Mouse (Mus musculus) myocyte (in vitro differentiated cells): Measurements from ENCODE around the gene Igfbp6. TPM values are rescaled to one million over a fixed set of nuclear protein-coding genes. Genes with fewer than 3 reads are reported as not detected.
"Not testable (repeated sequence)": the region's sequence is repeated elsewhere in the genome, so short reads cannot be mapped to it uniquely, and the experiment has no call there.

ENCODE experiments used
- H3K27me3 ChIP-seq: one replicate; pipeline ENCODE4 v1.6.1; 2011; ENCODE audit not compliant: control insufficient read depth, insufficient read depth, insufficient read length
- H3K36me3 ChIP-seq: one replicate; pipeline ENCODE4 v1.6.1; 2011; ENCODE audit not compliant: control insufficient read depth, insufficient read depth
- H3K4me2 ChIP-seq: one replicate; pipeline ENCODE4 v1.6.1; 2011; ENCODE audit warnings: low read depth, control low read depth
- H3K4me3 ChIP-seq: one replicate; pipeline ENCODE4 v1.5.1; 2011; ENCODE audit warnings: mild to moderate bottlenecking, control low read depth, moderate library complexity
- H3K79me2 ChIP-seq: one replicate; pipeline ENCODE4 v1.6.1; 2011; ENCODE audit not compliant: control insufficient read depth, insufficient read depth
- H3ac ChIP-seq: one replicate; pipeline ENCODE4 v1.6.1; 2011; ENCODE audit not compliant: control insufficient read depth, insufficient read length
- CEBPB ChIP-seq: IDR thresholded peaks from 2 replicates; pipeline ENCODE4 v1.6.1; 2011; ENCODE audit warnings: mild to moderate bottlenecking, moderate library complexity; ENCODE audit not compliant: poor library complexity, insufficient read depth, severe bottlenecking
- E2F4 ChIP-seq: IDR thresholded peaks from one replicate; pipeline ENCODE4 v1.6.1; 2011; ENCODE audit warnings: mild to moderate bottlenecking, control low read depth, moderate library complexity; ENCODE audit not compliant: insufficient read depth
- MAX ChIP-seq: IDR thresholded peaks from one replicate; pipeline ENCODE4 v1.6.1; 2011; ENCODE audit warnings: low read depth, mild to moderate bottlenecking, control low read depth
- MYOD1 ChIP-seq, 3 experiments: IDR thresholded peaks; one replicate each; pipeline ENCODE4 v1.6.1; 2011; ENCODE audit warnings: control low read depth in 2 of 3, low read depth in 2 of 3, mild to moderate bottlenecking in 2 of 3, moderate library complexity in 1 of 3; ENCODE audit not compliant: insufficient read length in 2 of 3, control insufficient read depth in 1 of 3
- MYOG ChIP-seq, 3 experiments: IDR thresholded peaks; one replicate each; pipeline ENCODE4 v1.6.1; 2011; ENCODE audit warnings: control low read depth in 2 of 3, low read depth in 2 of 3, mild to moderate bottlenecking in 2 of 3; ENCODE audit not compliant: insufficient read length in 2 of 3, control insufficient read depth in 1 of 3, insufficient read depth in 1 of 3
- POLR2A ChIP-seq: IDR thresholded peaks from one replicate; pipeline ENCODE4 v1.6.1; 2011; ENCODE audit warnings: low read depth, mild to moderate bottlenecking, control low read depth, moderate library complexity; ENCODE audit not compliant: insufficient read length
- POLR2AphosphoS2 ChIP-seq: IDR thresholded peaks from one replicate; pipeline ENCODE4 v1.6.1; 2011; ENCODE audit warnings: low read depth, control low read depth; ENCODE audit not compliant: insufficient read length
- REST ChIP-seq: IDR thresholded peaks from one replicate; pipeline ENCODE4 v1.6.1; 2011; ENCODE audit warnings: mild to moderate bottlenecking, control low read depth, moderate library complexity; ENCODE audit not compliant: insufficient read depth, insufficient read length
- SRF ChIP-seq: IDR thresholded peaks from one replicate; pipeline ENCODE4 v1.6.1; 2011; ENCODE audit warnings: low read depth; ENCODE audit not compliant: control insufficient read depth, insufficient read length
- TCF12 ChIP-seq: IDR thresholded peaks from one replicate; pipeline ENCODE4 v1.6.1; 2011; ENCODE audit warnings: mild to moderate bottlenecking, control low read depth; ENCODE audit not compliant: poor library complexity, insufficient read depth, severe bottlenecking
- TCF3 ChIP-seq: IDR thresholded peaks from one replicate; pipeline ENCODE4 v1.6.1; 2011; ENCODE audit warnings: low read depth, control low read depth; ENCODE audit not compliant: insufficient read length
- USF1 ChIP-seq: IDR thresholded peaks from one replicate; pipeline ENCODE4 v1.6.1; 2011; ENCODE audit warnings: low read depth, mild to moderate bottlenecking, control low read depth, moderate library complexity
- polyA plus RNA-seq: library from polyadenylated mRNA; unstranded; fragments of >200 nt; fragmentation: generic; extraction: Trizol; gene quantifications from one replicate; pipeline ENCODE4 v1.2.1, GENCODE M21; 2012; ENCODE audit warnings: missing spikeins

Igfbp6 gene
- polyA plus RNA-seq, 1 experiment: 182 TPM

DNA sequence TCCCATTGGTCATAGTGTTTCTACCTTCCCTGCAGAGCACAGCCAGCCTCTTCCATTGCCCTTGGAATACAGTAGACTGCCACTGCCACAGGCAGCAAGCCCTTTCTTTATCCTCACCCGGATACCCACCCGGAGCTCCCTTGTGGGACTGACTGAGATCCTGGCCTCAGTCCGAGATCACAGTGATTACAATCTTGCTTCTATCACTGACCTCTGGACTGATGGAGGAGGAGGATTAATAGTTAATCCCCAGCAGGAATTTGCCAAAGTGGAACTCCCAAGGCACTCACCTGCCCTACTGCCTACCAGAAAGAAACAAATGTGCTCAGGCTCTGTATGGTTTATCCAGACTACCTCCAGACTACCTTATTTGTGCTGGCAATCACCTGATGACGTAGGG, 5.4 kb downstream of the Igfbp6 start:
- TF ChIP-seq MAX: no peak
- TF ChIP-seq TCF3: no peak
- TF ChIP-seq TCF12: no peak
- TF ChIP-seq E2F4: no peak
- TF ChIP-seq POLR2A: no peak
- no peak for TF ChIP-seq POLR2AphosphoS2
- no peak for TF ChIP-seq SRF
- Histone ChIP-seq H3ac (no peak overlapping the region), H3K27me3 (no peaks in the 10 kb centered on the region), H3K79me2 (peaks cover 5% of the 10 kb centered on the region), H3K4me2 (no peak overlapping the region), H3K4me3 (no peak overlapping the region), H3K36me3 (peaks cover 8% of the 10 kb centered on the region)

DNA sequence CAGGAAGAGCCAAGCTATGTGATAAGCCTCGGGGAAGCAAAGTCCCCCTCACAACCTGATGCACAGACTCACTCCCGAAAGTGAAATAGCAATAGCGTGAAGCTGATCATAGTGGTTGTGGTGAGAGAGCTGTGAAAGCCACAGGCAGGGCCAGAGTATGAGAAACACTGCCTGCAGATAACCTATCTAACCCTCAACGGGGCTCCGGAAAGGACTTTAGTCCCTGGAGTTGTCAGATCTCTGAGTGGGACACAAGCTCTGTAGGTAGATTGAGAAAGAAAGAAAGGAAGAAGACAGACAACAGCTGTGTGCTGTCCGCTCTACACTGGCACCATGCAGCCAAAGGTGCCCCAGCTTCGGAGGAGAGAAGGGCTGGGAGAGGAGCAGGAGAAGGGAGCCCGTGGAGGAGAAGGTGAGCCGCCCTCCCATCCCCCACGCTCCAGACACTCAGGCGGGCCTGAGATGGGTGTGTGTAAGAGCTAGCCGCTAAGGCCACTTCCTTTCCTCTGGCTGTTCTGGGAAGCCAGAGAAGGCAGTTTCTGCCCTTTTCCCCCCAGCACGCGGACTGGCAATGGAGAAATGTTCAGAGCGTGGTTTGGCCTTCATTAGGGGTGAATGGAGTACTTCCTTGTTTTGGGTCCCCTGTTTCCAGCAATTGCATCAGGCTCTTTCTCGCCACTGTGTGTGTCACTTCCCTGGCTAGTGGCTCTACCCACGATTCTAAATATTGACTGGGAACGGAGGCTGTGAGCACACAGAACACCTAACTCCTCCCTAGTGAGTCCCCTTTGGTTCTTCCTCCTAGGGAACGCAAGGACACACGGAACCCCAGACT, 6.4 kb downstream of the Igfbp6 start, which contains the start of gene Soat2:
Gene Soat2, plus strand, starts transcription at position 226 of the 835 bp plus-strand sequence.
- Histone ChIP-seq H3K79me2 (peaks cover 5% of the 10 kb centered on the region), H3ac (no peak within 1 kb of the TSS), H3K4me3 (no peak within 1 kb of the TSS), H3K27me3 (no peaks in the 10 kb centered on the region), H3K4me2 (peak within 1 kb of the TSS; percentile 33), H3K36me3 (peaks cover 8% of the 10 kb centered on the region)
- TF ChIP-seq MYOD1 (IDR thresholded peaks at IDR 0.05; ENCODE audit: control insufficient read depth in 1 of 3, insufficient read length in 2 of 3, low read depth in 2 of 3) (no peak), POLR2AphosphoS2 (peak; percentile 45), USF1 (no peak), SRF (no peak), REST (no peak), CEBPB (peak; percentile 97)

DNA sequence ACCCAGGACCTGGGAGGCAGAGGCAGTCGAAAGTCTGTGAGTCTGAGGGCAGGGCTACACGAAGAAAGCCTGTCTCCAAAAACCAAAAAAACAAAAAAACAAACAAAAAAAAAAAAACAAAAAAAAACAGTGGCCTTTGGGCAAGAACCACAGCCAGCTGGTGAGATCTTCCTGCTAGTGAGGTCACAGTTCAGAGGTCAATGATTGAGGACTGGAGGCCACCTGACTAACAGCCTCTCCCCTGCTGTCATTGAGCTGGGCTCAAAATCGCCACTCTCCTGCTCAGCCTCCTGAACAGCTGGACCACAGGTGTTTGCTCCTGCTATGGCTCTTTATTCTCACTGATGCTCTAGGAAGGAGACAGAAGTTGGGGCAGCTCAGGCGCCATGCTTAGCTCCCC, 8.5 kb downstream of the Igfbp6 start:
- H3K4me3 ChIP-seq: no peak overlapping the region
- no peaks in the 10 kb centered on the region for H3K27me3 ChIP-seq
- no peak overlapping the region for H3ac ChIP-seq
- no peak overlapping the region for H3K4me2 ChIP-seq
- peaks cover 8% of the 10 kb centered on the region for H3K36me3 ChIP-seq
- TF ChIP-seq MYOG (IDR thresholded peaks at IDR 0.05; ENCODE audit: control insufficient read depth in 1 of 3, insufficient read depth in 1 of 3, insufficient read length in 2 of 3, low read depth in 2 of 3) (peak in 1 of 3 experiments; percentile 32), USF1 (no peak)
- H3K79me2 ChIP-seq: peaks cover under 1% of the 10 kb centered on the region

DNA sequence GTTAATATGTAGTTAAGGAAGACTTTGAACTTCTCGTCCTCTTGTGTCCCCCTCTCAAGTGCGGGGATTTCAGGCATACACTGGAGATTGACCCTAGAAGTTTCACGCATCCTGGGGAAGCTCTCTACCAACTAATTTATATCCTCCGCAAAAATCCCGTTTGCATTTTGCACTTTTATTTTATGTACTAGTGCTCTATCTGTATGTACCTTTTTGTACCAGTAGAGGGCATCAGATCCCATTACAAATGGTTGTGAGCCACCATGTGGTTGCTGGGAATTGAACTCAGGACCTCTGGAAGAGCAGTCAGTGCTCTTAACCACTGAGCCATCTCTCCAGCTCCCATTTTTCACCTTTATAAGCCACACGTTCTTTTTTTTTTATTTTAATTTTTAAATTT, 10.8 kb downstream of the Igfbp6 start:
- not testable (repeated sequence) for H3K36me3 ChIP-seq, H3K79me2 ChIP-seq, H3ac ChIP-seq, H3K4me3 ChIP-seq, H3K4me2 ChIP-seq, H3K27me3 ChIP-seq

DNA sequence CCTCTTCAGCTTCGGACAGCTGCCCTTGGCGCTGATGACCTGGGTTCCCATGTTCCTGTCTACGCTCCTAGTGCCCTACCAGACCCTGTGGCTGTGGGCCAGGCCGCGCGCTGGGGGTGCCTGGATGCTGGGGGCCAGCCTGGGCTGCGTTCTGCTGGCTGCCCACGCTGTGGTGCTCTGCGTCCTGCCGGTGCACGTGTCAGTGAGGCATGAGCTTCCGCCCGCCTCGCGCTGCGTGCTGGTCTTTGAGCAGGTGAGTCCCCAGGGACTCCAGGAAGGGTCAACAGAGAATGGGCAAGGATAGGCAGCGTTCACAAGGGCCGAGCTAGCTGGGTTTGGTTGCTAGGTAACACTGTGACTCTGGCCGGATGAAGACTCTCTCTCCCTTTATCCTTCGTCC, 12.7 kb downstream of the Igfbp6 start:
- peak in 1 of 3 experiments; percentile 15 for TF ChIP-seq MYOG (IDR thresholded peaks at IDR 0.05; ENCODE audit: control insufficient read depth in 1 of 3, insufficient read depth in 1 of 3, insufficient read length in 2 of 3, low read depth in 2 of 3)
- TF ChIP-seq CEBPB: no peak
- Histone ChIP-seq H3ac (no peak overlapping the region), H3K36me3 (no peaks in the 10 kb centered on the region), H3K79me2 (no peaks in the 10 kb centered on the region), H3K4me3 (no peak overlapping the region), H3K27me3 (no peaks in the 10 kb centered on the region), H3K4me2 (no peak overlapping the region)

DNA sequence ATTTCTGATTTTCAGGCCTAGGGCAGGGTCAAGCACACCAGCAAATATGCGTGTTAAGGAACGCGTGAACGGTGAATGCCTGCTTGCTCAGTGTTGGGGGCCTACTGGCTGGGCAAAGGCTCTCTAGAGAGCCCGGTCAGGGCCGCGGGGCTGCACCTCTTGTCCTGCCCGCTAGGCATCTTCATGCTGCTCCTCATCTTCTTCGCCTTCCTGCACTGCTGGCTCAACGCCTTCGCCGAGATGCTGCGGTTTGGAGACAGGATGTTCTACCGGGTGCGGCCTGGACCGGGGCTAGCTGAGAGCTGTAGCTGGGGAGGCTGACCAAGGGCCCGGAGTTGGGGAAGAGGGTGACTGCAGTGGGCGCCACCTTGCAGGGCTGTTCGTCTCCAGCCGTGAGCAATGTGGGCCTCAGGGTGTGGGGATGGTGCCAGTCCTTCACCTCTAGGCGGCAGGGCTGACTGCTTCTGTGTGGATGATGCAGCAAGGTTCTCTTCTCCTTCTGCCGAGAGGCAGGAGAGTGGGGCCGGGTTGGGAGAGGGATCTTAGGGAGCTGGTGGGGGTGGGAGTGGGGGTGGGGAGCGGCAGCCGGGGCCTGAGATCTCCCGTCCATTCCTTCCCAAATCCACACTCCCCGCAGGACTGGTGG, 16.4 kb downstream of the Igfbp6 start:
- no peak overlapping the region for H3ac ChIP-seq
- H3K79me2 ChIP-seq: no peaks in the 10 kb centered on the region
- no peaks in the 10 kb centered on the region for H3K27me3 ChIP-seq
- H3K36me3 ChIP-seq: no peaks in the 10 kb centered on the region
- H3K4me2 ChIP-seq: no peak overlapping the region
- no peak overlapping the region for H3K4me3 ChIP-seq
- TF ChIP-seq POLR2AphosphoS2 (no peak), REST (no peak), SRF (no peak), POLR2A (no peak), MYOD1 (IDR thresholded peaks at IDR 0.05; ENCODE audit: control insufficient read depth in 1 of 3, insufficient read length in 2 of 3, low read depth in 2 of 3) (no peak), E2F4 (no peak), TCF3 (no peak), TCF12 (no peak), USF1 (no peak), MAX (no peak), CEBPB (no peak), MYOG (IDR thresholded peaks at IDR 0.05; ENCODE audit: control insufficient read depth in 1 of 3, insufficient read depth in 1 of 3, insufficient read length in 2 of 3, low read depth in 2 of 3) (no peak)
